Mouse (Mus musculus): Measurements from ENCODE around the gene Kcnd3.

DNA sequence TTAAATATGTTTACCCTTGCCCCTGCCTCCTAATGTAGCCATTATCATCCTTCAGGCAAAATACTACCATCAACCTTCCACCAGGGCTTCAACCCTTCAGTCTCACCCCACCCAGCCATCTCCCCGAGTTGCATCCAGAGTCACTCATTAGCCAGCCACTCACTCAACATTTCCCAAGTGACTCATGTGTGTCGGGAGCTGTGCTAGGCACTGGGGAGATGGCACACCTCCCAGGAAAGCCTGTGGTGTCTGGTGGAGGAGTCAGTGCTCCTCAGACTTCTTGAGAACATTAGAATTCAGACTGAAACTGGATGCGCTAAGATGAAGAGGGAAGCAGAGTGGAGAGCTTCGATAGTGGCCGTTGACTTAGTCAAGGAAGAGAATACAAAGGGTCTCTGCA is 44.8 kb downstream of the Kcnd3 start:
- TF ChIP-seq CTCF (IDR thresholded peaks at IDR 0.05; ENCODE audit: borderline replicate concordance, control insufficient read depth, extremely low read depth, insufficient read depth, low read length, poor library complexity) = no peak
- TF ChIP-seq POLR2A (IDR thresholded peaks at IDR 0.05; ENCODE audit: control insufficient read depth, extremely low read depth, insufficient read depth, low read length, poor library complexity) = no peak

Measured in thymus, adult 2 months (tissue).